Mouse (Mus musculus) liver, postnatal 0 days (tissue): ENCODE measurements around the gene Lrrc32.

ENCODE experiments used
- CTCF ChIP-seq: sonication (generic); IDR thresholded peaks from 2 replicates; pipeline ENCODE4 v1.5.1; 2016; ENCODE audit warnings: antibody characterized with exemption, low read depth
- EP300 ChIP-seq: IDR thresholded peaks from 2 replicates; pipeline ENCODE4 v1.6.1; 2016; ENCODE audit warnings: antibody characterized with exemption, low read depth, mild to moderate bottlenecking

GRCm38 (mm10) chr7:98454397-98455120 lies 34.5 kb upstream of the Lrrc32 start:
- TF ChIP-seq EP300 (no peak), CTCF (no peak)
